Mouse (Mus musculus): ENCODE results near the gene Ube2e2.
"Not testable (repeated sequence)": the region's sequence is repeated elsewhere in the genome, so short reads cannot be mapped to it uniquely, and the experiment has no call there.

The Ube2e2 gene

DNA sequence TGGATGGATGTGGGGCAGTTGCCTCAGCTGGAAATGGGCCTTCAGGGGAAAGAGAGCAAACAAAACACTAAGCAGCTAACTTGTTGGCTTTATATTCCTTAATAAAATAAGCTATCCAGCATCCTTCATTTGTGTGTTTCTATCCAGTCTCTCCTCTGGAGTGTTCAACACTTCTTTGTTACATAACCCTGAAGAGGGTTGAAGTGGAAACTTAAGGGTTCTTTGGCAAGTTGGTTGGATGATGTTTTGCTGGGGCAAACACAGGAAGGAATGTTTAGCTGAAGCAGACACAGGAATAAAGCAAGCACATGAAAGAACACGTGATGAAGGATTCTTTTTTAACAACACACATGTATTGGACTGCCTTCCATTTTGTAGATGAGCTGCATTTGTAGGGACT is 256.3 kb downstream of the Ube2e2 start:
- DNase-seq (ENCODE audit: low spot score): no peak

- DNase-seq (ENCODE audit: low spot score): no peak
These were observed 265.9 kb downstream of the Ube2e2 start for GRCm38 (mm10) chr14:18628170-18628569.

DNA sequence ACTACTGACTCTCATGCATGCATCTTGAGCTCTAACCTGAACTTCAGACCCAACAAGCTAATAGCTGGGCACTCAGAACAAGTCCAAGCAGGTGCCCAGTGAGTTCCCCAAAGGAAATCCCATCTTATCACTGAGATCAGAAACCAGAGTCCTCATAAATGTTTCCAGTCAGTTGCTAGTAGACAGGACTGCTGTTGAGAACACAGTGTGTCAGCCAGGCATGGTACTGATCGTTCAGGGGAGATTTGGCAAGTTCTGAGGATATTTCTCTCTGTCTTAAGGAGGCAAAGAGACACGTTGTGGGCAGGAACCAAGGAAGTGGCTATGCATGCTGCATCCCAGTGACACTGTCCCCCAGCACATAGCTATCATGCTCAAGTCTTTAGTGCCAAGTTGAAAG is 275.5 kb downstream of the Ube2e2 start:
- no peak for DNase-seq (ENCODE audit: low spot score)

DNA sequence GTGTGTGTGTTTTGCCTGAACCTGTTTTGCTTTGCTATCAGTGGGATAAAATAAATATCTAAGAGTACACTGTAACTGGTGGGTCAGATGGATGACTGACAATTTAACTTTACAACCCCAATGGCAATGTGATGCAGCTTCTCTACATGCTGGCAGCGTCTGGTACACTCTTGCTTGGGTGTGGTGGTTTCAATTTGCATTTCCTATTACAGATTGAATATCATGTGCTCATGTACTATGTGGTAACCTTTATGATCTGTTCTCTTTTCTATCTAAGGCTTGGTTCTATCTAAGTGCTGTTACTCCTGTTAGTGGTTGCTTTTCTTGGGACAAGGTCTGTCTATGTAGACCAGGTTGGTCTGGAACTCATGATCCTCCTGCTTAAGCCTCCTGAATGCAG is 292.1 kb downstream of the Ube2e2 start:
- DNase-seq (ENCODE audit: low spot score): no peak

DNA sequence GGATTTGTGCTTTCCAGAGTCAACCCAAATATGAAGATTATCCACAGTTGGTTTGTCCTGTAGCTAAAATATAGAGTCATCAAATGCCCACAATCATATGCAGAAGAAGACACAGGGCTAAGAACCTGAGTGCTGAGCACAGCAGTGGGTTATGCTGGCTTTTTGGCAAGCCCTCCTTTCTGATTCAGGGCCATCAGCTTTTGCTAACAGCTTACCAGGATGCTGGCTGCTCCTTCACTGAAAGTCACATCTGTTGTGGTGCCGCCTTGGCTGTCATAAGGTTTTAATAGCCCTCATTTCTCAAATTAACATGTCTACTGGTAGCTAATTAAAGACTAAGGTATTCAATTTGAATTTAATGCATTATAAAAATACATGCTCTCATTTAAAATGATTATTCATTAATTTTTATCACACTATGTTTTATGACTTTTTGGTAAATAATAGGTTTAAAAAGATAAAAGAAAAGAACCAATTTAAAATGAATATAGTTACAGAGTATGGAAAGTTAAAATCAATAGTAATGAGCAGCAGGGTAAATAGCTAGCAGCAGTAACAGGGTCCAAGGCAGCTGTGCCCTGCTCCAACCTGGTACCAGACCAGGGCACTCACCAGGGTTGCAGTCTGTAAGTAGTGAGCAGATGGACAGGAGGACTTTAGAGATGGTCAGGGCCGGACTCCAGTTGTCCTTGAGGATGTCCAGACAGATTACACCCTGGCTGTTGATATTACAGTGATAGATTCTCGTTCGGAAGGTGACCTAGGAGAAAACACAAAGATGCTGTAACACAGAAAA is 307.6 kb downstream of the Ube2e2 start:
- DNase-seq (ENCODE audit: low spot score): no peak

DNA sequence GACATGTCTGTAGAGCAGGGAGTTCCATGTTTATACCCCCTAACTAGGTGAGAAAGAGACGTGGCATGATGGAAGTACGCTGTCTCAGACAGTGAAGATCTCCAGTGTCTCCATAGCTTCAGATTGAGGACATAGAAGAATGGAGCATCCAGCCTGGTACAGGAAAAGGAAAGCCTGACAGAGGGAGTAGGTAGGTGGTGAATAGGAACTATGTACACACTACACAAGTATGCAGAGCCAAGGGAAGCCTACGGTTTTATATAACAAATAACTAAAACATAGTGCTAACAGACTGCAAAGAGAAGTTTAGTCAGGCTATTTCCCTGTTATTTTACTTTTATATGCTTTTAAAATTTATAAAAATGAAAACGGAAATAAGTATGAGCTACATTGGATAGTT is 312.3 kb downstream of the Ube2e2 start:
- peak; percentile 4 for DNase-seq (ENCODE audit: low spot score)

GRCm38 (mm10) chr14:18574756-18575155 is 319.3 kb downstream of the Ube2e2 start:
- DNase-seq (ENCODE audit: low spot score): no peak

DNA sequence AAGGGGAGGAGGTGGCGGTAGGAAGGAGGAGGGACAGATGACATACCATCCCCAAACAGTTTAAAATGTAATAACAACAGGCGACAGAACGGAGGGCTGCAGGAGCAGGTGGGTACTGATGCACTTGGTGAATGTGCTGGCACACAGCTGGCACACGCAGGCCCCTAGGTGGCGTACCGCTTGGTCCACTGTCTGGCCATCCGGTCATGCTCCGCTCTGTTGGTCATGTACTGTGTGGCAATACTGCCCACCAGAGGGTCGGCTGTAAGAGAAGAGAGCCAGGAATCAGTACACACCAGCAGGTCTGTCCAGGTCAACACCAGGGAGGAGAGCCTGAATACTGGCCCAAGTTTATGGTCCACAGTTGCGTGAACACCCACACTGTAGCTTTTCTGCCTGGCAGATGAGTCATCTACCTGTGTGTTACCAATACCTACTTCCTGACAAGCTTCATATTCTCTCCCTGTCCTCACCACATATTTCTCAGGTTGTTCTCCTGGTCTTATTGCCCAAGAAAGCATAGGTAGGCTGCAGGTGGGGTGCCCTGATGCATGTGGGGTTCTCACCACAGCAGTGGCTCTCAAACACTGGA is 319.8 kb downstream of the Ube2e2 start:
- no peak for DNase-seq (ENCODE audit: low spot score)

DNA sequence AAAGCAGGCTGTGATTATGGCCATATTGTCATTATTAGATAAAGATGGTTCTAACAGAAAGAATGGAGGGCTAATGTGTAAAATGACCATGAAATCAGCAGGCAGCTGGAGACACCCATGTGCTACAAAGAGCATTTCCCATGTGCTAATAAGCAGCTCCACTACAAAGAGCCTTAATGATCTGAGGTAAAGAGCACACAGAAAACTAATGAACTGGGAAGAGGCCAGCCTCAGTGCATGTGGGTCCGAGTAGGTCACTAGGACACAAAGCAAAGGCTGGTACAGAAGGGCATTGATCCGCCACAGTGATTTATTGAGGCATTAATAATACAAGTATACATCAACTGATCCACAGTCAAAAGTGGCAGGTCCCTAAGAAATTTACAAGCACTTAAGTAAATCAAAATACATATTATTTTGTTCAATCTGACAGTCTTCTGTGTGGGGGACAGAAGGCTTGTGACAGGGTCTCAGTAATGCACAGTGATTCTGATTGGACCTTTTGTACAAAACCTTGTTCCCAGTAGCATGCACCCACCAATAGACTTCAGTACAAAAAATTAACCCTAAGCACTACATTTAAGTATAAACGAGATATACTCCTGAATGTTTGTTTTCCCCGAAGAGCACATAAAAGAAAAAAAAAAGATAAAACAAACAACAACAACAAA is 320.6 kb downstream of the Ube2e2 start:
- no peak for DNase-seq (ENCODE audit: low spot score)

GRCm38 (mm10) chr14:18572852-18573251 is 321.2 kb downstream of the Ube2e2 start:
- DNase-seq (ENCODE audit: low spot score): no peak

DNA sequence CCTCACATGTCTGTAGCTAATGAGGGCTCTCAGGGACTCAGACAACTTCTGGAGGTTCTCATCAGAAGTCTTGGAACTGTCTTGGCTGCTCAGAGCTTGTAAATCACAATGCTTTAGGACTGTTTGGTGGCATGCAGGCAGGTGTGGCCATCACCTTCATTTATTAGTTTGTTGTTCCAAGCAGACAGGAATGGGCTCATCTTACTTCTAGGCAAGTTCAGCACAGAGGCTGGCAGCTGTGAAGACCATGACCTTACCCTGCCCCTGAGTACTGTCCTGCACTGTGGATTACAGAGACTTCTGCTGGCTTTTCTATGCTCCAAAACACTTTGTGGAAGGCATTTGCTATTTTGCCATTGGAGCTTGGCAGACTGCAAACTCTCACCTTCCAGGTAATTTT is 324.5 kb downstream of the Ube2e2 start:
- no peak for DNase-seq (ENCODE audit: low spot score)

- not testable (repeated sequence) for DNase-seq (ENCODE audit: low spot score)
These were observed 329.1 kb downstream of the Ube2e2 start for GRCm38 (mm10) chr14:18564999-18565398.

- no peak for DNase-seq (ENCODE audit: low spot score)
These were observed 338.8 kb downstream of the Ube2e2 start for GRCm38 (mm10) chr14:18555287-18555686.

DNA sequence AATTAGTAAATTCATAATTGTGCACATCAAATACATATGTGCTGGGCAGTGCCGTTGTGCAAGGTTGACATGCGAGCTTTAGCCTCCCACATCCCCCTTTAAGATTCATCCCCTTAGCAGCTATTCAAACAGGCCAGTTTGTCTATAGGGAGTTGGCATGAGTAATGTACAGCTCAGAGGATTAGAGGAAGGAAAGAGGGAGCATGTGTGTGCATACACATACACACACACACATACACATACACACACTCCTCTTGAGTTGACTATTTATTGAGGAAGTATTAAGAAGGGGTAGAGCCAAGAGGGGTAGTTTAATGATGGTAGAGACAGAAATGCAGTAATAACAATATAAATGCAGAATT is 339.5 kb downstream of the Ube2e2 start:
- DNase-seq (ENCODE audit: low spot score): no peak

- peak; percentile 18 for DNase-seq (ENCODE audit: low spot score)
These were observed 340.0 kb downstream of the Ube2e2 start for GRCm38 (mm10) chr14:18553987-18554626.

DNA sequence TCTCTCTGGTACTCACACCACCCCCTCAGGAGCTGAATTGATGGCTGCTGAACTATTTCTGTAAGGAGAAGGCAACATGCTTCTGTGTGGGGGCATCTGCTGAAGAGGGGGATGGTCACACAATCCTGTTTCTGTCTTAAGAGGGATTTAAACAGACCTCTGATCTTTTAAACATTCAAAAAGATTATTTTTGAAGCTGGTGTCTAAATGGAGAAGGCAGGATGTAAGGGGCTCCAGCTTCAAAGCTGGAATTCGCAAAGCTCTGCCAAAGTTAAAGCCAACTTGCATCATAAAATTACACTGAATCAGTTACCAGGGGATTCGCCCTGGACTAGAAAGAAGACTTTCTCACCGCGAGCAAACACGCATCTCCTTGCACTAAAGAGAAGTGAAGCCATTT is 346.5 kb downstream of the Ube2e2 start:
- DNase-seq (ENCODE audit: low spot score): peak; percentile 8

GRCm38 (mm10) chr14:18539092-18539491 is 355.0 kb downstream of the Ube2e2 start:
- not testable (repeated sequence) for DNase-seq (ENCODE audit: low spot score)

DNA sequence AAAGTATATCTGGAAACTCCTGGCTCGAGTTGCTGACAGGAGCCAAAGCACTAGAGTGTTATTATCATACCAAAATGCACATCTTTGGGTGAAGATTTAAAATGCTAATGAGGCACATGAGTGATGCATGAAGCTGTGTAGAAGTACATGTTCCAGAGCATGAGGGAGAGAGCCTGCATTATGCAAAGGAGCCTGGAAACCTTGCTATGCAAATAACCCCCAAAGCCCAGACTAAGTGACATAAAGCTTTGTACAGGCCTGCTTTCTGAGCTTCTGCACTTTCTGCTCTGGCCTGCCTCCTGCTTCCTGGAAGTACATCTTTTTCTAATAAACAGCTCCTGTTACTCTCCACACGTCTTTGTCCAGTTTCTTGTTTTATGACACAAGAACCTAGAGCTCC is 363.2 kb downstream of the Ube2e2 start:
- no peak for DNase-seq (ENCODE audit: low spot score)

DNA sequence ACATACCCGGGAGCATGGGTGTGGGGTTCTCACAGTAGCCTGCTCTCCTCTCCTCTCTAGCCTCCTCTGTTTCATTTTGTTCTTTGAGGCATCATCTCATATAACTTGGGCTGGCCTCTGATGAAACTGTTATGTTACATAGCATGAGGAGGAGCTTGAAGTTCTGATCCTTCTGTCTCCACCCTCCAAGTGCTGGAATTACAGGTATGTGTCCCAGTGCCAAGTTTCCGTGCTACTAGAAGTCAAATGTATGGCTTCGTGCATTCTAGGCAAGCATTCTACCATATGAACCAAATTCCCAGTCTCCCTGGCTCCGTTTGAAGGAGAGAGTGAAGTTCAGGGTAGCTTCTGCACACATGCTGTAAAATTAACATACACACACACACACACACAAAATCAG is 363.6 kb downstream of the Ube2e2 start:
- DNase-seq (ENCODE audit: low spot score): no peak
